In genomic region chr4:89112782-89113181, GRCm38 (mm10) we compare ENCODE assay signal across 25 mouse cellular contexts. TPM values are rescaled to one million over a fixed set of nuclear protein-coding genes. Genes with fewer than 3 reads are reported as not detected.
A peak's percentile ranks its signal among the peaks of the same experiment; 100 is the strongest.
DNase-seq lines count a peak whose midpoint lies in the region; ATAC-seq and TF ChIP-seq lines count a peak whose summit lies in the region.
"Had no signal": no experiment of that assay in that cellular context is flagged by ENCODE, and none has a peak within 500 bp of the region (broad histone marks: within the 10 kb centered on the region; RNA-seq: fewer than 3 reads in every experiment).

No protein-coding gene starts in this region.

- H3K27ac ChIP-seq in hindbrain, postnatal 0 days, result no peak overlapping the region
- H3K27ac ChIP-seq in hindbrain, embryonic 13.5 days, result no peak overlapping the region
- H3K27ac ChIP-seq: embryonic facial prominence, embryonic 15.5 days; gastrocnemius, adult 2 months; heart, embryonic 10.5 days; hindbrain, embryonic 10.5 days; kidney, postnatal 0 days; limb, embryonic 15.5 days; stomach, embryonic 15.5 days had no signal

- ATAC-seq in hindbrain, postnatal 0 days, result no peak
- no peak for ATAC-seq in hindbrain, embryonic 13.5 days (ENCODE audit: low FRiP score)
- ATAC-seq in megakaryocyte-erythroid progenitor cell, adult 5-6 weeks (replicated peaks; ENCODE audit: low FRiP score, low TSS enrichment, poor library complexity, severe bottlenecking), result peak; percentile 75
- ATAC-seq: activated CD4-positive, CD25-positive, alpha-beta regulatory T cell, adult 4 months; intestine, postnatal 0 days had no signal

- peak; percentile 21 to 33 for DNase-seq in cerebellum, postnatal 10 days
- no peak for DNase-seq in cerebellum, adult 8-10 months
- peak; percentile 10 for DNase-seq in hindbrain, postnatal 0 days (ENCODE audit: low spot score)
- DNase-seq in brain, embryonic 14.5 days (ENCODE audit: low read depth), result peak; percentile 25
- no peak for DNase-seq in kidney, adult 9 months
- DNase-seq in frontal cortex, postnatal 36 days (ENCODE audit: low spot score in 2 of 2), result no peak
- DNase-seq: embryo, embryonic 11 days; gastrocnemius, adult 2 months; left cerebral cortex, postnatal 4 days; lung, postnatal 4 days; thymus, adult 2 months; thymus, postnatal 4 days had no signal

- H3K36me3 ChIP-seq in hindbrain, postnatal 0 days (ENCODE audit: insufficient read depth, low read length), result no peaks in the 10 kb centered on the region
- no peaks in the 10 kb centered on the region for H3K36me3 ChIP-seq in hindbrain, embryonic 13.5 days
- H3K36me3 ChIP-seq: embryonic facial prominence, embryonic 15.5 days; G1E; heart, embryonic 10.5 days; hindbrain, embryonic 10.5 days; limb, embryonic 15.5 days; stomach, embryonic 15.5 days had no signal

- H3K9me3 ChIP-seq in hindbrain, postnatal 0 days (ENCODE audit: low read length), result no peaks in the 10 kb centered on the region
- H3K9me3 ChIP-seq in hindbrain, embryonic 13.5 days, result no peaks in the 10 kb centered on the region
- H3K9me3 ChIP-seq: embryonic facial prominence, embryonic 15.5 days; heart, embryonic 10.5 days; hindbrain, embryonic 10.5 days; limb, embryonic 15.5 days; stomach, embryonic 15.5 days had no signal

- no peak overlapping the region for H3K9ac ChIP-seq in hindbrain, postnatal 0 days (replicated peaks; ENCODE audit: low read length)
- H3K9ac ChIP-seq in hindbrain, embryonic 13.5 days, result no peak overlapping the region
- H3K9ac ChIP-seq: embryonic facial prominence, embryonic 15.5 days; limb, embryonic 15.5 days; stomach, embryonic 15.5 days had no signal

- H3K27me3 ChIP-seq in hindbrain, postnatal 0 days (ENCODE audit: insufficient read depth, low read length), result no peaks in the 10 kb centered on the region
- H3K27me3 ChIP-seq in hindbrain, embryonic 13.5 days, result no peaks in the 10 kb centered on the region
- H3K27me3 ChIP-seq: CH12.LX; embryonic facial prominence, embryonic 15.5 days; limb, embryonic 15.5 days; stomach, embryonic 15.5 days had no signal

- H3K4me1 ChIP-seq in hindbrain, postnatal 0 days (ENCODE audit: insufficient read depth, low read length), result no peaks in the 10 kb centered on the region
- H3K4me1 ChIP-seq in hindbrain, embryonic 13.5 days (replicated peaks), result no peaks in the 10 kb centered on the region
- H3K4me1 ChIP-seq: embryonic facial prominence, embryonic 15.5 days; heart, embryonic 10.5 days; hindbrain, embryonic 10.5 days; limb, embryonic 15.5 days; stomach, embryonic 15.5 days had no signal

- TF ChIP-seq POLR2A in brain, embryonic 14.5 days (IDR thresholded peaks at IDR 0.05; ENCODE audit: borderline replicate concordance, extremely low read depth, insufficient read depth, insufficient read length, poor library complexity, severe bottlenecking), result no peak

- H3K4me3 ChIP-seq in hindbrain, postnatal 0 days (ENCODE audit: low read length), result no peak overlapping the region
- H3K4me3 ChIP-seq in hindbrain, embryonic 13.5 days, result no peak overlapping the region
- H3K4me3 ChIP-seq: embryonic facial prominence, embryonic 15.5 days; gastrocnemius, adult 2 months; heart, embryonic 10.5 days; hindbrain, embryonic 10.5 days; limb, embryonic 15.5 days; stomach, embryonic 15.5 days had no signal

- no peak for TF ChIP-seq CTCF in hindbrain, postnatal 0 days (IDR thresholded peaks at IDR 0.05; ENCODE audit: low read depth)
- TF ChIP-seq CTCF in brain, embryonic 14.5 days (IDR thresholded peaks at IDR 0.05; ENCODE audit: borderline replicate concordance, extremely low read depth, insufficient read depth, insufficient read length), result no peak

- WGBS in hindbrain, postnatal 0 days, result 44% methylated on average over 4 of the region's 4 CpGs
- 65% methylated on average over 4 of the region's 4 CpGs for WGBS in hindbrain, embryonic 13.5 days

- H3K4me2 ChIP-seq in hindbrain, postnatal 0 days (ENCODE audit: low read depth, low read length), result no peak overlapping the region
- H3K4me2 ChIP-seq in hindbrain, embryonic 13.5 days, result no peak overlapping the region
- H3K4me2 ChIP-seq: embryonic facial prominence, embryonic 15.5 days; limb, embryonic 15.5 days; midbrain, embryonic 11.5 days; stomach, embryonic 15.5 days had no signal

RNA-seq across cellular contexts. Expression of gene Mtap, which starts 24.1 kb away (rescaled TPM):
- 8.7 and 9.9 TPM in 2 replicates for total RNA-seq in hindbrain, postnatal 0 days (2014; rRNA removed)
- 26.1 and 27.4 TPM in 2 replicates for polyA plus RNA-seq in hindbrain, postnatal 0 days (2015; fragmentation: Nextera tagmentation; extraction: Ambion mirVana)
- 25.9 and 27.1 TPM in 2 replicates for polyA plus RNA-seq in hindbrain, embryonic 13.5 days (2015; fragmentation: Nextera tagmentation; extraction: Ambion mirVana)
- 12.7 and 13.9 TPM in 2 replicates for polyA plus RNA-seq in brain, embryonic 14.5 days (2012; rRNA removed)
- total RNA-seq in megakaryocyte-erythroid progenitor cell, adult 5-6 weeks (2014; fragmentation: Nextera tagmentation), result 30.9 and 31.5 TPM in 2 replicates
- total RNA-seq in megakaryocyte-erythroid progenitor cell, adult 5-6 weeks (2017), result 50.6 and 58.4 TPM in 2 replicates
- total RNA-seq: CH12.LX had no signal
- polyA plus RNA-seq: G1E had no signal

Comparison
In these comparisons a context has a peak if more than half of its experiments do, and no peak if none do; other contexts are left out.
1. DNase-seq: peak in cerebellum, postnatal 10 days (2 of 2), hindbrain, postnatal 0 days (single experiment) and brain, embryonic 14.5 days (single experiment); none in cerebellum, adult 8-10 months (single experiment), kidney, adult 9 months (single experiment) and frontal cortex, postnatal 36 days (0 of 2).